ENCODE assay signal across 12 mouse cellular contexts in genomic region chr9:28471501-28471900, GRCm38 (mm10).
"Had no signal": no experiment of that assay in that cellular context is flagged by ENCODE, and none has a peak within 500 bp of the region (broad histone marks: within the 10 kb centered on the region; RNA-seq: fewer than 3 reads in every experiment).

No protein-coding gene starts in this region.

- H3K4me1 ChIP-seq: limb, embryonic 15.5 days; liver, embryonic 12.5 days; stomach, embryonic 15.5 days had no signal

- H3K36me3 ChIP-seq: hindbrain, embryonic 13.5 days; limb, embryonic 15.5 days; liver, embryonic 12.5 days; midbrain, embryonic 10.5 days; stomach, embryonic 15.5 days had no signal

- H3K27me3 ChIP-seq: hindbrain, embryonic 13.5 days; limb, embryonic 15.5 days; liver, embryonic 12.5 days; stomach, embryonic 15.5 days had no signal

- H3K9ac ChIP-seq: hindbrain, embryonic 13.5 days; limb, embryonic 15.5 days; liver, embryonic 12.5 days; stomach, embryonic 15.5 days had no signal

- H3K9me3 ChIP-seq: hindbrain, embryonic 13.5 days; limb, embryonic 15.5 days; liver, embryonic 12.5 days; midbrain, embryonic 10.5 days; stomach, embryonic 15.5 days had no signal

- ATAC-seq: hindbrain, postnatal 0 days; liver, embryonic 12.5 days; lung, postnatal 0 days; midbrain, embryonic 16.5 days had no signal

- H3K4me3 ChIP-seq: hindbrain, embryonic 13.5 days; left cerebral cortex, adult 2 months; limb, embryonic 15.5 days; liver, embryonic 12.5 days; midbrain, embryonic 10.5 days; stomach, embryonic 15.5 days had no signal

- DNase-seq: right cerebral cortex, postnatal 14 days; thymus, adult 2 months; thymus, postnatal 25 days had no signal

- H3K4me2 ChIP-seq: hindbrain, embryonic 13.5 days; limb, embryonic 15.5 days; liver, embryonic 12.5 days; stomach, embryonic 15.5 days had no signal

- H3K27ac ChIP-seq: hindbrain, embryonic 13.5 days; hindbrain, postnatal 0 days; left cerebral cortex, adult 2 months; limb, embryonic 15.5 days; liver, embryonic 12.5 days; midbrain, embryonic 10.5 days; stomach, embryonic 15.5 days had no signal
